Mouse (Mus musculus): ENCODE results near the gene Zfp369. TPM values are rescaled to one million over a fixed set of nuclear protein-coding genes. Genes with fewer than 3 reads are reported as not detected.
A peak's percentile ranks its signal among the peaks of the same experiment; 100 is the strongest.

Zfp369 gene
- polyA plus RNA-seq, 1 experiment = 27.9 TPM

- Histone ChIP-seq H3K4me3 (ENCODE audit: low read depth, low read length) (peak overlapping the region; percentile 80), H3K9me3 (replicated peaks; ENCODE audit: control insufficient read depth, insufficient read depth, low read length, poor library complexity, severe bottlenecking) (no peaks in the 10 kb centered on the region), H3K9ac (ENCODE audit: low read depth, poor library complexity, severe bottlenecking) (peak overlapping the region; percentile 76), H3K27me3 (ENCODE audit: control insufficient read depth, insufficient read depth, low read length, poor library complexity, severe bottlenecking) (no peaks in the 10 kb centered on the region), H3K36me3 (ENCODE audit: control insufficient read depth, insufficient read depth, low read length, poor library complexity, severe bottlenecking) (no peaks in the 10 kb centered on the region), H3K27ac (ENCODE audit: insufficient read depth, low read length) (no peak overlapping the region), H3K4me1 (ENCODE audit: control insufficient read depth, insufficient read depth, low read length) (no peaks in the 10 kb centered on the region)
- TF ChIP-seq CTCF (IDR thresholded peaks at IDR 0.05; ENCODE audit: low read depth, low read length) (no peak), POLR2A (IDR thresholded peaks at IDR 0.05; ENCODE audit: insufficient read depth, low read length) (no peak), EP300 (IDR thresholded peaks at IDR 0.05; ENCODE audit: insufficient read depth, low read depth, low read length) (no peak)
Measured at GRCm38 (mm10) chr13:65242319-65242787, 36.3 kb upstream of the Zfp369 start.

GRCm38 (mm10) chr13:65243273-65243672 is 35.3 kb upstream of the Zfp369 start:
- H3K36me3 ChIP-seq (ENCODE audit: control insufficient read depth, insufficient read depth, low read length, poor library complexity, severe bottlenecking) = no peaks in the 10 kb centered on the region

GRCm38 (mm10) chr13:65258175-65258954 is 20.2 kb upstream of the Zfp369 start:
- TF ChIP-seq EP300 (IDR thresholded peaks at IDR 0.05; ENCODE audit: insufficient read depth, low read depth, low read length) = no peak
- TF ChIP-seq POLR2A (IDR thresholded peaks at IDR 0.05; ENCODE audit: insufficient read depth, low read length) = no peak
- TF ChIP-seq CTCF (IDR thresholded peaks at IDR 0.05; ENCODE audit: low read depth, low read length) = no peak
- peak overlapping the region; percentile 15; the same call in 1 of the 2 replicates for H3K9ac ChIP-seq (ENCODE audit: low read depth, poor library complexity, severe bottlenecking)
- H3K27me3 ChIP-seq (ENCODE audit: control insufficient read depth, insufficient read depth, low read length, poor library complexity, severe bottlenecking) = no peaks in the 10 kb centered on the region
- H3K27ac ChIP-seq (ENCODE audit: insufficient read depth, low read length) = no peak overlapping the region
- H3K4me1 ChIP-seq (ENCODE audit: control insufficient read depth, insufficient read depth, low read length) = peaks cover 1% of the 10 kb centered on the region
- peak overlapping the region; percentile 57 for H3K4me3 ChIP-seq (ENCODE audit: low read depth, low read length)
- no peaks in the 10 kb centered on the region for H3K36me3 ChIP-seq (ENCODE audit: control insufficient read depth, insufficient read depth, low read length, poor library complexity, severe bottlenecking)
- peaks cover 15% of the 10 kb centered on the region for H3K9me3 ChIP-seq (replicated peaks; ENCODE audit: control insufficient read depth, insufficient read depth, low read length, poor library complexity, severe bottlenecking)

More at GRCm38 (mm10) chr13:65243273-65243672, 35.3 kb upstream of the Zfp369 start:
- Histone ChIP-seq H3K4me3 (ENCODE audit: low read depth, low read length) (no peak overlapping the region), H3K9me3 (replicated peaks; ENCODE audit: control insufficient read depth, insufficient read depth, low read length, poor library complexity, severe bottlenecking) (no peaks in the 10 kb centered on the region), H3K4me1 (ENCODE audit: control insufficient read depth, insufficient read depth, low read length) (no peaks in the 10 kb centered on the region), H3K27me3 (ENCODE audit: control insufficient read depth, insufficient read depth, low read length, poor library complexity, severe bottlenecking) (no peaks in the 10 kb centered on the region), H3K27ac (ENCODE audit: insufficient read depth, low read length) (no peak overlapping the region), H3K9ac (ENCODE audit: low read depth, poor library complexity, severe bottlenecking) (no peak overlapping the region; the same call in 1 of the 2 replicates)
- TF ChIP-seq POLR2A (IDR thresholded peaks at IDR 0.05; ENCODE audit: insufficient read depth, low read length) = no peak
- TF ChIP-seq EP300 (IDR thresholded peaks at IDR 0.05; ENCODE audit: insufficient read depth, low read depth, low read length) = no peak
- no peak for TF ChIP-seq CTCF (IDR thresholded peaks at IDR 0.05; ENCODE audit: low read depth, low read length)

- Histone ChIP-seq H3K9me3 (replicated peaks; ENCODE audit: control insufficient read depth, insufficient read depth, low read length, poor library complexity, severe bottlenecking) (peaks cover 15% of the 10 kb centered on the region), H3K4me3 (ENCODE audit: low read depth, low read length) (peak within 1 kb of the TSS; percentile 57), H3K9ac (ENCODE audit: low read depth, poor library complexity, severe bottlenecking) (peak within 1 kb of the TSS; percentile 15), H3K27me3 (ENCODE audit: control insufficient read depth, insufficient read depth, low read length, poor library complexity, severe bottlenecking) (no peaks in the 10 kb centered on the region), H3K36me3 (ENCODE audit: control insufficient read depth, insufficient read depth, low read length, poor library complexity, severe bottlenecking) (no peaks in the 10 kb centered on the region), H3K27ac (ENCODE audit: insufficient read depth, low read length) (no peak within 1 kb of the TSS), H3K4me1 (ENCODE audit: control insufficient read depth, insufficient read depth, low read length) (peaks cover 1% of the 10 kb centered on the region)
- no peak for TF ChIP-seq EP300 (IDR thresholded peaks at IDR 0.05; ENCODE audit: insufficient read depth, low read depth, low read length)
- TF ChIP-seq POLR2A (IDR thresholded peaks at IDR 0.05; ENCODE audit: insufficient read depth, low read length) = no peak
- no peak for TF ChIP-seq CTCF (IDR thresholded peaks at IDR 0.05; ENCODE audit: low read depth, low read length)
Measured at GRCm38 (mm10) chr13:65259239-65259638, 19.4 kb upstream of the Zfp369 start, which contains the start of gene Gm10775. Gene Gm10775 (plus strand): TSS chr13:65259539.

GRCm38 (mm10) chr13:65262086-65262485 is 16.5 kb upstream of the Zfp369 start:
- H3K27me3 ChIP-seq (ENCODE audit: control insufficient read depth, insufficient read depth, low read length, poor library complexity, severe bottlenecking) = no peaks in the 10 kb centered on the region
- peaks cover 1% of the 10 kb centered on the region for H3K4me1 ChIP-seq (ENCODE audit: control insufficient read depth, insufficient read depth, low read length)
- H3K9me3 ChIP-seq (replicated peaks; ENCODE audit: control insufficient read depth, insufficient read depth, low read length, poor library complexity, severe bottlenecking) = peaks cover 15% of the 10 kb centered on the region
- H3K27ac ChIP-seq (ENCODE audit: insufficient read depth, low read length) = no peak overlapping the region
- TF ChIP-seq EP300 (IDR thresholded peaks at IDR 0.05; ENCODE audit: insufficient read depth, low read depth, low read length) (no peak), POLR2A (IDR thresholded peaks at IDR 0.05; ENCODE audit: insufficient read depth, low read length) (no peak), CTCF (IDR thresholded peaks at IDR 0.05; ENCODE audit: low read depth, low read length) (no peak)
- no peak overlapping the region for H3K4me3 ChIP-seq (ENCODE audit: low read depth, low read length)
- no peaks in the 10 kb centered on the region for H3K36me3 ChIP-seq (ENCODE audit: control insufficient read depth, insufficient read depth, low read length, poor library complexity, severe bottlenecking)
- no peak overlapping the region for H3K9ac ChIP-seq (ENCODE audit: low read depth, poor library complexity, severe bottlenecking)

- Histone ChIP-seq H3K4me1 (ENCODE audit: control insufficient read depth, insufficient read depth, low read length) (no peaks in the 10 kb centered on the region), H3K4me3 (ENCODE audit: low read depth, low read length) (peak overlapping the region; percentile 91), H3K9ac (ENCODE audit: low read depth, poor library complexity, severe bottlenecking) (peak overlapping the region; percentile 53), H3K36me3 (ENCODE audit: control insufficient read depth, insufficient read depth, low read length, poor library complexity, severe bottlenecking) (peaks cover 4% of the 10 kb centered on the region; the same call in 1 of the 2 replicates), H3K27ac (ENCODE audit: insufficient read depth, low read length) (peak overlapping the region; percentile 65), H3K27me3 (ENCODE audit: control insufficient read depth, insufficient read depth, low read length, poor library complexity, severe bottlenecking) (no peaks in the 10 kb centered on the region), H3K9me3 (replicated peaks; ENCODE audit: control insufficient read depth, insufficient read depth, low read length, poor library complexity, severe bottlenecking) (no peaks in the 10 kb centered on the region)
- TF ChIP-seq EP300 (IDR thresholded peaks at IDR 0.05; ENCODE audit: insufficient read depth, low read depth, low read length) (no peak), POLR2A (IDR thresholded peaks at IDR 0.05; ENCODE audit: insufficient read depth, low read length) (no peak), CTCF (IDR thresholded peaks at IDR 0.05; ENCODE audit: low read depth, low read length) (no peak)
Measured at GRCm38 (mm10) chr13:65277994-65278382, 626 bp upstream of the Zfp369 start.

Data from ES-Bruce4 (cell line).